Mouse (Mus musculus): ENCODE data around the gene Hfm1. TPM values are rescaled to one million over a fixed set of nuclear protein-coding genes. Genes with fewer than 3 reads are reported as not detected.

Hfm1 gene
- polyA plus RNA-seq, 1 experiment from 2014 or later = 0.58 TPM

- H3K36me3 ChIP-seq (ENCODE audit: insufficient read depth) = no peaks in the 10 kb centered on the region
- no peak for TF ChIP-seq CTCF (IDR thresholded peaks at IDR 0.05; ENCODE audit: low read depth)
- H3K27ac ChIP-seq (ENCODE audit: low read depth) = no peak overlapping the region
- DNase-seq (no peak), ATAC-seq (ENCODE audit: insufficient read depth) (no peak)
- H3K4me3 ChIP-seq (ENCODE audit: low read depth, low read length) = no peak overlapping the region
- 72% methylated on average over 2 of the region's 2 CpGs for whole genome bisulfite sequencing
- H3K4me2 ChIP-seq = no peak overlapping the region
- H3K27me3 ChIP-seq (ENCODE audit: insufficient read depth, low read length) = no peaks in the 10 kb centered on the region
- H3K9ac ChIP-seq = no peak overlapping the region
- no peaks in the 10 kb centered on the region for H3K9me3 ChIP-seq (ENCODE audit: low read depth, low read length)
- peaks cover 6% of the 10 kb centered on the region; the same call in 1 of the 2 replicates for H3K4me1 ChIP-seq (ENCODE audit: insufficient read depth)
Measured at GRCm38 (mm10) chr5:106960451-106960850, 34.3 kb upstream of the Hfm1 start.

- H3K27me3 ChIP-seq (ENCODE audit: insufficient read depth, low read length) = no peaks in the 10 kb centered on the region
- peak; percentile 77 for DNase-seq
- 63% methylated on average over 3 of the region's 3 CpGs for WGBS
Measured at GRCm38 (mm10) chr5:106959031-106959430, 32.9 kb upstream of the Hfm1 start.

GRCm38 (mm10) chr5:106956467-106956866 is 30.3 kb upstream of the Hfm1 start:
- DNase-seq (peak; percentile 53), ATAC-seq (ENCODE audit: insufficient read depth) (peak; percentile 68)
- Histone ChIP-seq H3K36me3 (ENCODE audit: insufficient read depth) (no peaks in the 10 kb centered on the region), H3K27me3 (ENCODE audit: insufficient read depth, low read length) (no peaks in the 10 kb centered on the region), H3K27ac (ENCODE audit: low read depth) (no peak overlapping the region; the same call in 1 of the 2 replicates), H3K4me2 (no peak overlapping the region), H3K9me3 (ENCODE audit: low read depth, low read length) (no peaks in the 10 kb centered on the region), H3K9ac (no peak overlapping the region), H3K4me1 (ENCODE audit: insufficient read depth) (peaks cover 3% of the 10 kb centered on the region; the same call in 1 of the 2 replicates), H3K4me3 (ENCODE audit: low read depth, low read length) (no peak overlapping the region)
- TF ChIP-seq CTCF (IDR thresholded peaks at IDR 0.05; ENCODE audit: low read depth) = no peak
- WGBS = 30% methylated on average over 3 of the region's 3 CpGs

More at GRCm38 (mm10) chr5:106959031-106959430, 32.9 kb upstream of the Hfm1 start:
- TF ChIP-seq CTCF (IDR thresholded peaks at IDR 0.05; ENCODE audit: low read depth) = no peak
- no peak overlapping the region for H3K4me3 ChIP-seq (ENCODE audit: low read depth, low read length)
- H3K9me3 ChIP-seq (ENCODE audit: low read depth, low read length) = no peaks in the 10 kb centered on the region
- no peak overlapping the region for H3K4me2 ChIP-seq
- ATAC-seq (ENCODE audit: insufficient read depth) = no peak
- peaks cover 3% of the 10 kb centered on the region; the same call in 1 of the 2 replicates for H3K4me1 ChIP-seq (ENCODE audit: insufficient read depth)
- no peak overlapping the region for H3K9ac ChIP-seq
- H3K27ac ChIP-seq (ENCODE audit: low read depth) = no peak overlapping the region
- H3K36me3 ChIP-seq (ENCODE audit: insufficient read depth) = no peaks in the 10 kb centered on the region

- WGBS = 81% methylated on average over 6 of the region's 6 CpGs
- Histone ChIP-seq H3K9me3 (ENCODE audit: low read depth, low read length) (no peaks in the 10 kb centered on the region), H3K9ac (no peak overlapping the region), H3K4me1 (ENCODE audit: insufficient read depth) (no peaks in the 10 kb centered on the region), H3K27me3 (ENCODE audit: insufficient read depth, low read length) (no peaks in the 10 kb centered on the region), H3K36me3 (ENCODE audit: insufficient read depth) (no peaks in the 10 kb centered on the region), H3K4me3 (ENCODE audit: low read depth, low read length) (no peak overlapping the region), H3K27ac (ENCODE audit: low read depth) (no peak overlapping the region), H3K4me2 (no peak overlapping the region)
- ATAC-seq (ENCODE audit: insufficient read depth) (no peak), DNase-seq (no peak)
- TF ChIP-seq CTCF (IDR thresholded peaks at IDR 0.05; ENCODE audit: low read depth) = no peak
Measured at GRCm38 (mm10) chr5:106948683-106949082, 22.6 kb upstream of the Hfm1 start.

- 70% methylated on average over 4 of the region's 4 CpGs for WGBS
- ATAC-seq (ENCODE audit: insufficient read depth) (no peak), DNase-seq (no peak)
- H3K36me3 ChIP-seq (ENCODE audit: insufficient read depth) = no peaks in the 10 kb centered on the region
- no peak overlapping the region for H3K4me2 ChIP-seq
- H3K27me3 ChIP-seq (ENCODE audit: insufficient read depth, low read length) = no peaks in the 10 kb centered on the region
- H3K4me3 ChIP-seq (ENCODE audit: low read depth, low read length) = no peak overlapping the region
- no peaks in the 10 kb centered on the region for H3K4me1 ChIP-seq (ENCODE audit: insufficient read depth)
- no peak overlapping the region for H3K9ac ChIP-seq
- H3K9me3 ChIP-seq (ENCODE audit: low read depth, low read length) = no peaks in the 10 kb centered on the region
- no peak for TF ChIP-seq CTCF (IDR thresholded peaks at IDR 0.05; ENCODE audit: low read depth)
- H3K27ac ChIP-seq (ENCODE audit: low read depth) = no peak overlapping the region
Measured at GRCm38 (mm10) chr5:106946342-106946741, 20.2 kb upstream of the Hfm1 start.

GRCm38 (mm10) chr5:106927996-106928395 is 1.9 kb upstream of the Hfm1 start:
- TF ChIP-seq CTCF (IDR thresholded peaks at IDR 0.05; ENCODE audit: low read depth) = no peak
- no peak overlapping the region for H3K9ac ChIP-seq
- no peak overlapping the region for H3K27ac ChIP-seq (ENCODE audit: low read depth)
- no peak for DNase-seq
- no peaks in the 10 kb centered on the region for H3K27me3 ChIP-seq (ENCODE audit: insufficient read depth, low read length)
- WGBS = 70% methylated on average over 4 of the region's 4 CpGs
- no peaks in the 10 kb centered on the region for H3K9me3 ChIP-seq (ENCODE audit: low read depth, low read length)
- H3K4me2 ChIP-seq = no peak overlapping the region
- no peaks in the 10 kb centered on the region for H3K4me1 ChIP-seq (ENCODE audit: insufficient read depth)
- H3K36me3 ChIP-seq (ENCODE audit: insufficient read depth) = no peaks in the 10 kb centered on the region
- ATAC-seq (ENCODE audit: insufficient read depth) = no peak
- H3K4me3 ChIP-seq (ENCODE audit: low read depth, low read length) = no peak overlapping the region

- Histone ChIP-seq H3K36me3 (ENCODE audit: insufficient read depth) (no peaks in the 10 kb centered on the region), H3K9me3 (ENCODE audit: low read depth, low read length) (no peaks in the 10 kb centered on the region), H3K27ac (ENCODE audit: low read depth) (no peak overlapping the region), H3K4me3 (ENCODE audit: low read depth, low read length) (peak overlapping the region; percentile 54), H3K27me3 (ENCODE audit: insufficient read depth, low read length) (no peaks in the 10 kb centered on the region), H3K4me2 (peak overlapping the region; percentile 84), H3K4me1 (ENCODE audit: insufficient read depth) (no peaks in the 10 kb centered on the region), H3K9ac (peak overlapping the region; percentile 63)
- DNase-seq (peak; percentile 20), ATAC-seq (ENCODE audit: insufficient read depth) (peak; percentile 47; the same call in 1 of the 2 replicates)
- 27% methylated on average over 4 of the region's 4 CpGs for WGBS
- no peak for TF ChIP-seq CTCF (IDR thresholded peaks at IDR 0.05; ENCODE audit: low read depth)
Measured at GRCm38 (mm10) chr5:106926369-106926686, 207 bp upstream of the Hfm1 start.

- no peak for TF ChIP-seq CTCF (IDR thresholded peaks at IDR 0.05; ENCODE audit: low read depth)
- H3K36me3 ChIP-seq (ENCODE audit: insufficient read depth) = no peaks in the 10 kb centered on the region
- H3K4me1 ChIP-seq (ENCODE audit: insufficient read depth) = no peaks in the 10 kb centered on the region
- H3K9me3 ChIP-seq (ENCODE audit: low read depth, low read length) = no peaks in the 10 kb centered on the region
- no peak overlapping the region for H3K27ac ChIP-seq (ENCODE audit: low read depth)
- no peak overlapping the region for H3K9ac ChIP-seq
- H3K4me2 ChIP-seq = no peak overlapping the region
- no peaks in the 10 kb centered on the region for H3K27me3 ChIP-seq (ENCODE audit: insufficient read depth, low read length)
- H3K4me3 ChIP-seq (ENCODE audit: low read depth, low read length) = no peak overlapping the region
- ATAC-seq (ENCODE audit: insufficient read depth) (no peak), DNase-seq (no peak)
Measured at GRCm38 (mm10) chr5:106919315-106919714, 6.8 kb downstream of the Hfm1 start.
